Mouse (Mus musculus): ENCODE data around the gene Hoxc4.

The Hoxc4 gene

DNA sequence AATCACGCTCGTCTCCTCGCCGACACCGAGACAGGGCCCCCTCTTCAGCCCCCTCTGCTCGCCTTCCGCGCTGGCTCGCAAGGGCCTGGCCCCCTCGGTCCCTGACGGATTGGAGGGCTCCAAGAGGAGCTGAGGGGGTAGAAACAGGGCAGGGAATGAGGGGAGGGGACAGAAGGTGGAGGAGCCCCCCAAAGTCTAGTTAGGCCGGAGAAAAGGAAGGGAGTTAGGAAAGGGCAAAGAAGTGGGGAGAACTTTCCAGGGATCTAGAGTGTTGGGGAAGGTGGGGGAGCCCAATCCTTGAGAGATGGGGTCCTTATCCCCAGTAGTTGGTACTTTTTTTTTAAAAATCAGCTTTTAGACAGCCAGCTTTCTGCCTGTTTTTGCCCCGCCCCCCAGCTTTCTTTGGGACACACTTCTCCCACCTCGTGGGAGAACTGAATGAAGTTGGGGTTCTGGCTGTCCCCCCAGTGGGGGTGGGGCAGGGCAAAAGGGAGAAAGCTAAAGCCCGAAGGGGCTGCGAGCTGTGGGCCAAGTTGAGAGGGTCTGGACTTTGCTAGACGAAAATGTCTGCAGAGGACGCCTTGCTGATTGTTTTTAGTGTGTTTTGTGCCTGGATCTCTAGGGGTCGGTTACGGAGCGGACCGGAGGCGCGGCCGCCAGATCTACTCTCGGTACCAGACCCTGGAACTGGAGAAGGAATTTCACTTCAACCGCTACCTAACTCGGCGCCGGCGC, 8.5 kb upstream of the Hoxc4 start:
- CTCF ChIA-PET, result interaction anchor here (0.6 to 1.0 kb wide), 3 partner anchors 16 to 60 kb away, joined by 3 to 4 read pairs (median 3); partner anchors contain the start of gene Hoxc8

DNA sequence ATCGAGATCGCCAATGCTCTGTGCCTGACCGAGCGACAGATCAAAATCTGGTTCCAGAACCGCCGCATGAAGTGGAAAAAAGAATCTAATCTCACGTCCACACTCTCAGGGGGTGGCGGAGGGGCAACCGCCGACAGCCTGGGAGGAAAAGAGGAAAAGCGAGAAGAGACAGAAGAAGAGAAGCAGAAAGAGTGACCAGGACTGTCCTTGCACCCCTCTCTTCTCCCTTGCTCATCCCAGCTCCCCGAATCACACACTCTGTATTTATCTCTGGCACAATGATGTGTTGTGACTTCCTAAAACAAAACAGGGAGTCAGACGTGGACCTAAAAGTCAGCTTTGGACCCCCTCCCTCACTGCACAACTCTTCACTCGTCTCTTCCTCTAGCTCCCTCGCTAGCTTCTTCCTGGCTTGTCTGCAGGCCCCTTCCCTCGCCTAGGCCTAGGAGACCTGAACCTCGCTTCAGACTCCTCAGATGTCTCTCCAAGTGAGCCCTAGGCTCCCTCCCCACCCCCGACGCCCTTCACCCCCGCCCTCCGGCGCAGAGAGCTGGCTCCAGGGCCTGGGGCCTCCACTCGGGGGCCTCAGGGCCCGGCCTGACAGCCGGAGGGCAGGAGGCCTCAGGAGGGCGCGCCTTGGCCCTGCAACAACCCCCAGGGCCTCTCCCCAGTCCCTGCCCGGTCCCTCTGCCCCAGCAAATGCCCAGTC, 7.7 kb upstream of the Hoxc4 start:
- CTCF ChIA-PET, result interaction anchor here (0.6 kb wide), 2 partner anchors 15 to 60 kb away, joined by 3 read pairs; no protein-coding TSS in a partner anchor

DNA sequence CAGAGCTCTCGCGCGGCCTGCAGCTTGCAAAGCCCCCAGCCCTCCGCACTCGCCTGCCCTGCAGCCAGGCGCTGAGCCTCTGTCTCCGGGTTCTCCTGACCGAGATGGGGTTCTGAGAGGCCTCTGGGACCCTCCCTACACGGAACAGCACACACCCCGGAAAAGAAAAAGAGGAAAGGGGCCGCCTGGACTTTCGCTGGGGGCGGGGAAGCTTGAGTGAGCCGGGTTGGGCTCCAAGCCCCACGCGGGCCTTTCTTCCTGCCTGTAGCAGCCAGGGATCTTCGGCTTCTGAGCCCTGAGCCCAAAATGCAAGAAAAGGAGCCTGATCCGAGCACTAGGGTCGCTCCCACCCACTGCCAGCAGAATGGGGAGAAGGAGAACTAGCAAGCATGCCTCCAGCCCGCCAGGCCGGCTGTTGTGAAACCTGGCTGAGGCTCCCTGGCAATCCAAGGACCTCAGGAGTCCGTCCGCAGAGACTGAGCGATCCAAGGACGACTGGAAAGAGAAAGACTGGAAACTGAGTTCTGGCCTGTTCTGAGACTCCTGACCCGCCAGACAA, 6.7 kb upstream of the Hoxc4 start:
- CTCF ChIA-PET, result no interaction called here

DNA sequence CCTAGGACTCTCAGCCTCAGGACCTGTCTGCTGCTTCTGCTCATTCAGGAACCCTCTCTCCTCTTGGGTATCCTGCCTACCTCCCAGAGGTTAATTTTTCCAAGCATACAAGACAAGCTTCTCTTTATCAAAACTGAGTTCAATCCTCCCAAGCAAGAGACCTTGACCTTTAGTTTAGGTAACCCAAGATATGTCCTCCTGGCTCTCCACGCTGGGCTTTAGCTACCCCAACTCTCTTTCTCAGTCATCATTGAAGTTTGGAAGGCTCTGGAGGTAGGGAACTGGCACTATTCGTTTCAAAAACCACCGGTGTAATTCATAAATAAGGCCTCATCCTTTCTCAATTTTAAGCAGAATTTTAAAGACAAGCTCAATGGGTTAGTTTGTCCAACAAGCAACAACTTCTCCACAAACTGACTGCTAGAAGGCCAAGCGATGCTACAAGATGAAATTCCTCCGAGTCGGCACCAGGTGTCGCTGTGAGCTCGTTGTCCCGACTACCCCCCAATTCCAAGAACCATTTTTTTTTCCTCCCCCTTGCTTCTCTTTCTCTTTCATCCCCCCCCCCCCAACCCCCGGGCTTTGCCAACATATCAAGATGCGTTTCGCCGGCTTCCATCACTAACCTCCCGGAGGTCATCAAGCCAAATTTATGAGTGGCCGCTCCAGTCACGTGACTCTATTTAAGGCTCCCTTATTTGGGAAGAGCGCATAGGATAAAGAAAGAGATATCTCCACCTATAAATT, 5.3 kb upstream of the Hoxc4 start:
- CTCF ChIA-PET, result interaction anchor here (0.9 kb wide), 1 partner anchor 16 kb away, joined by 3 read pairs; no protein-coding TSS in a partner anchor

DNA sequence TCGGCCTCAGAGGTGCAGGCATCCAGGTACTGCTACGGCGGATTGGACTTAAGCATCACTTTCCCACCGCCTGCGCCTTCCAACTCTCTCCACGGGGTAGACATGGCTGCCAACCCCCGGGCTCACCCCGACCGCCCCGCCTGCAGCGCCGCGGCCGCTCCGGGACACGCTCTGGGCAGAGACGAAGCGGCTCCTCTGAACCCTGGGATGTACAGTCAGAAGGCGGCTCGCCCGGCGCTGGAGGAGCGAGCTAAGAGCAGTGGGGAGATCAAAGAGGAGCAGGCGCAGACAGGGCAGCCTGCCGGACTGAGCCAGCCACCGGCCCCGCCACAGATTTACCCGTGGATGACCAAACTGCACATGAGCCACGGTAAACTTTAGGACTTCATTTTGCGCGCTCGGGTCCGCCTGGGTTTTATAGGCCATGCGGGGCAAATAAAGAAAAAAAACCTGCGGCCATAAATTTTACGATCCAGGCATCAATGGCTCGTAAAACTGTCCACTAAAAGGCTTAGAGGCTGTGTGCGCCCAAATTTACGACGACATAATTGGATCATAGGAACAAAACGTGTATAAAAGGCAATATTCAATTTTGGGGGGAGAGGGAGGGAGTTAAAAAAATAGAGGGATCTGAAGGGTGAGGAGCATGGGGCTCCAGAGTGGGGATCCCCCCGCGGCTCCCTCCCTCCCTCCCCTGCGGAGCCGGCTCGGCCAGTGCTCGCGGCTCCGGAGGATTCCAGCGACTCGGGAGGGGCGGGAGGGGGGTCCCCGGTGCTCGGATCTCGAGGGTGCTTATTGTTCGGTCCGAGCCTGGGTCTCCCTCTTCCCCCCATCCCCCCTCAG, 4.3 kb upstream of the Hoxc4 start:
- CTCF ChIA-PET, result interaction anchor here (0.5 kb wide), 1 partner anchor 136 kb away, joined by 7 read pairs; no protein-coding TSS in a partner anchor

DNA sequence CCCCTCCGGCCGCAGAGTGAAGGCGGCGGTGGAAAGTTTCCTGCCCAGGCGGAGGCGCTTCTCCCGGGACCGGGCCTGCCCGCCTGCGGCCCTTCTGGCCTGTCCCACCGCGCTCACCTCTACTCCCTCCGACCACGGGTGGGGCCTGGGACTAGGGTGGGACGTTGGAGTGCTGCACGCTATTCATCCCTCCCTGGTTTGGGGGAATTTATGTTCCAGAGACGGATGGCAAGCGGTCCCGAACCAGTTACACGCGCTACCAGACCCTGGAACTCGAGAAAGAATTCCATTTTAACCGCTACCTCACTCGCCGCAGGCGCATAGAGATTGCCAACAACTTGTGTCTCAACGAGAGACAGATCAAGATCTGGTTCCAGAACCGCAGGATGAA, 3.7 kb upstream of the Hoxc4 start:
- CTCF ChIA-PET, result no interaction called here

DNA sequence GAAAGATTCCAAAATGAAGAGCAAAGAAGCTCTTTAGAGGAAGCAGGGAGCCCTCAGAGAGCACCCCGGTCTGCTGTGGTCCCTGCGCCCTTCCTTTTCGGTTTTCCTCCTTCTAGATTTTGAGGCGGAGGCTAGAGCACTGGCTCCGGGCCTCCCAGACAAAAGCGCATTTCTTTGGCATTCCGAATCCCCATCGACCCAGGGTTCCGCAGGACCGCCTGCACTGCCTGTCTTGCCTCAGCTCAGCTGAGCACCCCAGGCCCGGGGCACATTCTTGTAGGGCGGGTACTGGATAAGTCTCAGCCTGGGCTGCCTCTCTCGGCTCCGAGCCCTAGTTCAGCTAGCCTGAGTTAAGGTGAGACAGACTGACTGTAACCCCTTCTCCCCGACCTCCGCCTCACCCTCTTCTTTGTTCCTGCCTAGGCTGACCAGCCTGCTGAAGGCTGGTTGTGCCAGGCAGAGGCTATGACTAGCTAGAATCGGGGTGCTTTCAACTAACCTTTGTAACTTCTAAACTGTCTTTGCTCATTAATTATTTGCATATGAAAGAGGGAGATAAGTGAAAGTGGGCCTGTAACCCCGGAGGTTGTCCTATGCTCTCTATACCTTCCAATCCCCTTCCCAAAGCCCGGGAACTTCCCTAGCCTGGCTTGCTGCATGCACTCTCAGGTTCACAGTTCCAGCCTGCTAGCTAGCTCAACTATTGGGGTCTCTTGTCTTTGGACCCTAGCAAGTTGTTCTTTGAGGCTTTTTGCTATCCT, 3.1 kb upstream of the Hoxc4 start:
- CTCF ChIA-PET, result no interaction called here

DNA sequence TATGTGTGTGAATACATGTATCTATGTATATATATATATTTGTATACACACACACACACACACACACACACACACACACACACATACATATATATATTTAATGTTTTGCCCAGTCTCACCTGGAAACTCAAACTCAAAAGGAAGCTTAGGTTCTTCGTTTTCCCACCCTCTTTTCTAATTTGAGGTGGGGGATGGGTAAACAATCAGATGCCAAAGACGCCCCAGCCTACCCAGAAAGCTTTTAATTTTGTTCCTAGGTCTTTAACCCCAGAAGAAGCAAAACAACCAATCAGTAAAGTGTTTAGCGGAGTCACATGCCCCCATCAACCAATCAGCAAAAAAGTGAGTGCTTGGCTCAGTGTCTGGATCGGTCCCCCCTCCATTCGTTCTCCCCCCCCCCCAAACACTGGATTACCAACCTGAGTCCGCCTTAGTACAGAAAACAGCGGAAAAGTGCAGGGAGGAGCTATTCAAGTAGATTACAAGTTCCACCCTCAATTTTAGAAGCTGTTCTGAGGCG, 2.2 kb downstream of the Hoxc4 start:
- CTCF ChIA-PET, result no interaction called here

DNA sequence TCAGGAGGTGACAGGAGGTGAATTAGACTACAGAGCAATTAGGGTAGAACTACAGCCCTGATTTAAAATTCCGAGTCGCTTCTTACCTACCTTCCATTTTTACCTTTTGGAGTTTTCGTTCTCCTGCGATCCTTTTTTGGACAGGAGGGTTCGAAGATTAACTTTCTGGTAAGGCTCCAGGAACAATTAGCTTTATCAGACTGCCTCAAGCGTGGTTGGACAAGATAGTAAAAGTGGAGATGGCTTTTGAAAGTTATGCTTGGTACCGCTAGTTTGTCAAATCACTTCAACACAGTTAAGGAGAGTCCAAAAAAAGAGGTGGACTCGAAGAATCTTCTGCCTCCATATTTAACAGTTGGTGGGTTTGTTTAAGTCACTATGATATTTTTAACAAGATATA, 2.8 kb downstream of the Hoxc4 start:
- CTCF ChIA-PET, result interaction anchor here (0.7 kb wide), 1 partner anchor 14 kb away, joined by 6 read pairs; no protein-coding TSS in a partner anchor

DNA sequence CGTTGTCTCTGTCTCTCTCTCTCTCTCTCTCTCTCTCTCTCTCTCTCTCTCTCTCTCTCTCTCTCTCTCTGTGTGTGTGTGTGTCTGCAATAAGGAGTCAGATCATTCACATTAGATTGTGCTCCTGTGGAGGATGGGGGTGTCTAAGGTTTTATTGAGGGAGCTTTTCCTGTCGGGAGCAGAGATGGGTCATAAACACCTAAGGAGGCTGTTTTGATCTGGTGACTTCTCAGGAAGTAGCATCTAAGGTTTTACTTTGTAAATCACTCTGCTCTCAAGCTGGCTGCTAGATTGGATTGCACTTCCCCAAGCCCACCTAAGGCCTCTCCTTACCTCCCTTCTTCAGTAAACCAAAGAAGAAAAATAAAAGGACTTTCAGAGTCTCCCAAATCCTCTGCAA, 5.4 kb downstream of the Hoxc4 start:
- CTCF ChIA-PET, result interaction anchor here (0.5 to 0.6 kb wide), 2 partner anchors 17 to 76 kb away, joined by 3 to 6 read pairs; no protein-coding TSS in a partner anchor

DNA sequence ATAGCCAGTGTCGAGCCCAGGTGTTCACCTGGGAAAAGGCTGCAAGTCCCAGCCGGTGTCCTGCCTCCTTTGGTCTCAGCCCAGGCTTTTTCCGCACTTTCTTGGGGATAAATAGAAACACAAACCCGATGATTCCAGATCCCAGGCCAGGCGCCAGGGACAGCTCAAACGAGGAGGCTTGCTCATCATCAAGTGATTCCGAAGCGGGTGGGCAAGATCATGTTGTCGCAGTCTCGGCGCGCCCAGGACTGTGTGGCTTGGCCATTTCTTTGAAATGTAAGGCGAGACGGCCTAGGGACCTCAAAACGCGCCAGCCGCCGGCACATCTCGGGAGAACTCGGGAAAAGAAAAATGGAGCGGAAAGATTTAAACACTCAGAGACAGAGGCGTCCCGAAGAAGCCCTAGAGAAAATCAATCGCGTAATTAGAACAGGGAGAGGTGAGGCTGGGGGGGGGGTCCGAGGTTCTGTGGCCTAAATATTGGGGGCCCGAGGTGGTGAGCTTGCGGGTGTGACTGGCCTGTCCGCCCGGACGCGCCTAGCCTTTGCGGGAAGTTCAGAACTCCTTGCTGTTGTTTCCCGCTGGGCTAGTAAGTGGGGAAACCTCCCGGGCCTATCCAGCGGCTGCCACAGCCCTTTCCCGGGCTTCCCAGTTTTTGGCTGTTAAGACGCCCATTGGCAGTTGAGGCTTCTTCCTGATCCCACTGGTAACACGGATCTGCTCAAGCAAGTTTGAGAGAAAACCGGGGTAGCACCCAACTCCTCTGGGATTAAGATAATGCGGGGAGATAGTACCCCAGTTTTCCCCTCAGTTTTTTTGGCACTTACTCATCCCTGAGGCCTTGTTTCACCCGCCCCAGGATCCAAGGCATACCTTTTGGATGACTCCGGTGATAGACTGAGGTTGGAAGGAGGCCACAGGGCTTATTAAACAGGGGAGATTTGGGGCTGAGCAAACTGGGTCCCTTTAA, 8.8 kb downstream of the Hoxc4 start:
- CTCF ChIA-PET, result no interaction called here

DNA sequence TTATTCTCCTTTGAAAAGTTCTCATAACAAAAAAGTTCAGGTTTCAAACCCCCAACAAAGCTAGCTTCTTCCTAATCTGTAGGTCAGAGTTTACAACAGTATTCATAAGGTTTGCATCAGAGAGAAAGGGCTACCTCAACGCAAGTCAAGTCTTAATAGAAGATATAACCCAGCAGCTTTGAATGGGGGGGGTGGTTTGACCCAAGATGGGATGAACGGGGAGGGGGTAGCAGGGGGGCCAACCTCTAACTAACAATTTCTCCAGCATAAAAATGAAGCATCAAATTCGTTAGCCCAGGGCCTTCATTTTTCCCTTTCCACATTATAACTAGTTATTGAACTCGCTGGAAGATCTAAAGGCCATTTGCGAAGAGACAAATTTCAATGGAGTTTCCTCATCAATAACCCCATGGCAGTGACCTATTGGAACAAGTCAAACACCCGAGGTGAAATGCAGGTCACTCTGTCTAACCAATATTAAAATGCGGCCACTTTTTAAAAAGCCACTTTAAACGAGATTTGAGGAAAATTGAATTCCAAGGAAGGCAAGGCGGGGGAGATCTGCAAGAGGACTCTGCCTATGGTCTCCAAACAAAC, 10.3 kb downstream of the Hoxc4 start:
- CTCF ChIA-PET, result interaction anchor here (0.6 kb wide), 1 partner anchor 195 kb away, joined by 3 read pairs; no protein-coding TSS in a partner anchor

DNA sequence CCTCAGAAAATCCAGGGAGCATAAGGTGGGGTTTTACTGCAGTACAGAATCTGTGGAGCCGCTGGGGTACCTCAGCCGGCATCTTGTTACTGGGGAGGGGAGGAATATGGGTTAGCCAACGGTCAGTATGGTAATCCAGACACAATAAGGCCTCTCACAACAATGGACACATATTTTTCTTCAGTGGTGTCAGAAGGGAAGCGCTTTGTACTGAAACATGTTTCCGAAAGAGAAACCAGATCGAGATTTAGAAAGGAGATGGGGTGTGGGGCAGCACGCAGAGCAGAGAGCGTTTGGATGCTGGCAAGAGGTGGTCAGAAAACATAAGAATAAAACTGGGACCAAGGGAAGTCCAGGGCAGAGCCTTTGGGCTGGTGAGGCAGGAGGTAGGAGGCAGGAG, 11.4 kb downstream of the Hoxc4 start:
- CTCF ChIA-PET, result no interaction called here

DNA sequence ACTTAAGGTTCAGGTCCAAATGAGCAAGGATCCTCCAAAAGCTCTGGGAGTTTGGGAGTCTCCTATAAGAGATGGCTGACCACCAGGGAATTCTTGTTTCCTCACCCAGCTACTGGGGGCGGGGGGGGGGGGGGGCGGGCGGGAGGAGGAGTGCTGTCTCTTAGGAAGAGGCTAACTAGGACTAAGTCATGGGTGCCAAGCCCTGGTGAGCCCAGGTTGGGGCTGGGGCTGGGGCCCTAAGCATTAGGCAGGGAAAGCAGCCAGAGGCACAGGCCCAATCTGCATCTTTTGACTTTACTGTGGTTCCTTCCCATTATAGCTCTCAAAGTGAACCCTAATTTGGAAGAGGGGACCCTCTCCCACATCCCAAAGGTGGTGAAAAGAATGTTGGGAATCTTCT, 13.4 kb downstream of the Hoxc4 start:
- CTCF ChIA-PET, result no interaction called here

DNA sequence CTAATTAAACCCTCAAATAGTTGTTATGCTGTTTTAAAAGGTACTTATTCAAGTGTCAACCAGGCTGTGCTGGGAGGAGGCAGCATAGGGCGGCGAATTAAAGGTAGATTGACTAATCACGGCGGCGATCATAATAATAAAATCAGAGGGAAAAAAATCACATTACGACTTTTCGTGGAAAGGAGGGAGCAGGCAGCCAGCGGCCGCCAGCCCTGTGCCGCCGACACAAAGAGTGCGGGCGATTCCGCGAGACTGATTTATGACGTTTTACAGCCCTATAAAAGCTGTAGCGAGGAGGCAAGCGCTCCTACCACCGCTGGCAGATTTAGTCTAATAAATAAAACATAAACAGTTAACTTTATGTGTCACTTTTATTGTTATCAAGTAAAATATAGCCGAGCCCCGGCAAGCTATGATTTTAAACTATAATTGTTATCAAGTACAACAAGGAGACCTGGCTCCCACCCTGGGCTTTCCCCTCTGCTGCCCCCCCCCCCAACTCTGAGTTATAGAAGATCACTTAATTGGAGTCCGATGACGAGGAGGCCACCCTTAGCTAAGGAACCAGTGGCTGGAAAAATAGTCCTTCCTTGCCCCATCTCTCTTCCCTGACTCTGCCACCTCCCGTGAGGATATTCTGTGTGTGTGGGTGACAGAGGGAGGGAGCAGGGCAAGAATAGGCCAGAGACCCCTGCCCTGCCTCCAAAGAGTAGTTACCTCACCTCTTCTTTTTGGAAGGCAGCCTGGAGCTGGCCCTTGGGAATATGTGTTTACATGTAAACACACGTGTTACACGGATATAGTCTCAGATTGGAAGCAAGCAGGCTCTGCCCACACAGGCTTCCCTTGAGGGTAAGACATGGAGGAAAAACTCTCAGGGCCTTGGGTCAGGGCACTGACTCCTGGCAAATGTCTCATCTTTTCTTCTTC, 14.2 kb downstream of the Hoxc4 start:
- CTCF ChIA-PET, result no interaction called here

DNA sequence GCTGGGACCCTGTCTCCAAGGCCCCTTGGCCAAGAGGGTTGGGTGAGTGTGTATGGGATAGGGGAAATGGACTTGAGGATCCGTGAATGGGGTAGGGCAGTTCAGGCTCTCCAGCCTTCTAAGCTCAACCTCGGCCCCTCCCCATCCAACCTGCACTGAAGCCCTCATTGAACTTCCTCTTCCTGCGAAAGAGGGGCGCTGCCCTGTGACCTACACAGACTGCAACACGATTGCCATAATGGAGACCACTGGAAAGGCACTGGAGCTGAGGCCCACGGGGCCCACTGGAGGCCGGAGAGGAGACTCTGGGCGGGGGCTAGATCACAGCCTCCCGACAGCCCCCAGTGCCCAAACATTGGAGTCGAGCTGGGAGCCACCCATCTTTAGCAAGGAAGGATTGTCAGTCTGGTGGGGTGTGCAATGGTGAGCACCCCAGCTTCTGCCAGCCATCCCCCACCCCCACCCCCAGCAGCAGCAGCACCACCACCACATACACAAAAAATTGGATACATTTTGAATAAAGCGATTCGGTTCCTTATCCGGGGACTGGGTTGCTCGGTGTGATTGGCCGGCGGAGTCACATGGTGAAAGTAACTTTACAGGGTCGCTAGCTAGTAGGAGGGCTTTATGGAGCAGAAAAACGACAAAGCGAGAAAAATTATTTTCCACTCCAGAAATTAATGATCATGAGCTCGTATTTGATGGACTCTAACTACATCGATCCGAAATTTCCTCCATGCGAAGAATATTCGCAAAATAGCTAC, 15.5 kb downstream of the Hoxc4 start:
- CTCF ChIA-PET, result no interaction called here
